Mouse (Mus musculus) ES-CJ7 (cell line): ENCODE measurements around the gene Cyp24a1.

Experiments used
- DNase-seq: peaks from one replicate; pipeline ENCODE4 v3.0.0; 2011; ENCODE audit warnings: low read depth, low spot score

Cyp24a1 gene

GRCm38 (mm10) chr2:170438782-170439181, 58.2 kb downstream of the Cyp24a1 start:
- DNase-seq = no peak

DNA sequence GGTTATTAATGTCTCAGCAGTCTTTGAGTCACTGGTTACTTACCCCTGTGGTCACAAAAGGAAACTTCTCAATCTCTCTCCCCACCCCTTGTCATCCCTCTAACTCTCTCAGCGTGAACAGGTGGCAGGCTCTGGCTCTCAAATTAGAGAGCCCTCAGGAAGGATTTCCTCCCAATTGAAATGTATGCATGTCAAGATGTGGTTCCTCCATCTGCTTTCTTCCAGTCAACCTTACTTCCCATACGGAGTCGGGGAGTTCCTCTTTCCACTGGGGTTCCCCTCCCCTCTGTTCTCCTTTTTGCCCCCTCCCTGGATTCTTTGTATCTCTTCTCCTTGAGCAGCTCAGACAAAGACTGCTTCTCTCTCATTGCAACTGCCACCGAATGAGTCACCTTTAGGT, 60.7 kb downstream of the Cyp24a1 start:
- no peak for DNase-seq
